Comparison of ENCODE assay signal across 15 mouse cellular contexts in genomic region chr3:131734226-131734625, GRCm38 (mm10).
DNase-seq lines count a peak whose midpoint lies in the region; ATAC-seq and TF ChIP-seq lines count a peak whose summit lies in the region.
"Had no signal": no experiment of that assay in that cellular context is flagged by ENCODE, and none has a peak within 500 bp of the region (broad histone marks: within the 10 kb centered on the region; RNA-seq: fewer than 3 reads in every experiment).

No protein-coding gene starts in this region.

- H3K9ac ChIP-seq in limb, embryonic 14.5 days (ENCODE audit: low read depth, low read length, severe bottlenecking), result no peak overlapping the region
- H3K9ac ChIP-seq: liver, embryonic 15.5 days; neural tube, embryonic 12.5 days had no signal

- H3K9me3 ChIP-seq in limb, embryonic 14.5 days (ENCODE audit: control insufficient read depth, low read length), result no peaks in the 10 kb centered on the region
- H3K9me3 ChIP-seq in limb, embryonic 10.5 days (replicated peaks), result no peaks in the 10 kb centered on the region
- H3K9me3 ChIP-seq: heart, embryonic 10.5 days; liver, embryonic 15.5 days; neural tube, embryonic 12.5 days had no signal

- no peaks in the 10 kb centered on the region for H3K27me3 ChIP-seq in limb, embryonic 14.5 days (ENCODE audit: control insufficient read depth, insufficient read depth, low read length)
- 0 out of 2 replicates have a peak, but pooled peaks cover 6% of the 10 kb centered on the region for H3K27me3 ChIP-seq in limb, embryonic 10.5 days (ENCODE audit: low read depth, poor library complexity, severe bottlenecking)
- H3K27me3 ChIP-seq: liver, embryonic 15.5 days; neural tube, embryonic 12.5 days had no signal

- no peak for ATAC-seq in limb, embryonic 14.5 days (ENCODE audit: low FRiP score, low read depth)
- ATAC-seq: hindbrain, postnatal 0 days had no signal

- H3K27ac ChIP-seq in limb, embryonic 14.5 days (replicated peaks; ENCODE audit: low read depth, low read length), result no peak overlapping the region
- H3K27ac ChIP-seq in limb, embryonic 10.5 days, result no peak overlapping the region
- H3K27ac ChIP-seq: heart, embryonic 10.5 days; hindbrain, postnatal 0 days; liver, embryonic 15.5 days; neural tube, embryonic 12.5 days had no signal

- peaks cover 8% of the 10 kb centered on the region; the same call in 1 of the 2 replicates for H3K4me1 ChIP-seq in limb, embryonic 14.5 days (ENCODE audit: control insufficient read depth, insufficient read depth, low read length)
- H3K4me1 ChIP-seq in limb, embryonic 10.5 days, result peaks cover 24% of the 10 kb centered on the region
- H3K4me1 ChIP-seq: heart, embryonic 10.5 days; neural tube, embryonic 12.5 days had no signal

- no peak overlapping the region for H3K4me3 ChIP-seq in limb, embryonic 14.5 days (replicated peaks; ENCODE audit: low read length)
- H3K4me3 ChIP-seq in limb, embryonic 10.5 days, result no peak overlapping the region
- H3K4me3 ChIP-seq: heart, embryonic 10.5 days; liver, embryonic 15.5 days; neural tube, embryonic 12.5 days had no signal

- WGBS in limb, embryonic 14.5 days, result 71% methylated on average over 6 of the region's 6 CpGs
- 89% methylated on average over 6 of the region's 6 CpGs for WGBS in limb, embryonic 10.5 days

- TF ChIP-seq POLR2A in limb, embryonic 14.5 days (IDR thresholded peaks at IDR 0.05; ENCODE audit: borderline replicate concordance, extremely low read depth, insufficient read depth, insufficient read length), result no peak

- H3K36me3 ChIP-seq in limb, embryonic 14.5 days (ENCODE audit: control insufficient read depth, insufficient read depth, low read length), result no peaks in the 10 kb centered on the region
- H3K36me3 ChIP-seq in limb, embryonic 10.5 days, result no peaks in the 10 kb centered on the region
- H3K36me3 ChIP-seq: heart, embryonic 10.5 days; liver, embryonic 15.5 days; neural tube, embryonic 12.5 days had no signal

- peak; percentile 41 to 74 for DNase-seq in adrenal gland, adult (ENCODE audit: inconsistent age in 2 of 2, low spot score in 1 of 2)
- no peak for DNase-seq in adrenal gland, postnatal 4 days (ENCODE audit: low spot score in 2 of 2)
- DNase-seq in limb, embryonic 14.5 days (ENCODE audit: low spot score), result peak; percentile 23
- DNase-seq in limb, embryonic 10.5 days (ENCODE audit: low spot score), result no peak
- peak; percentile 50 to 51 for DNase-seq in kidney, postnatal 25 days
- peak; percentile 31 for DNase-seq in lung, postnatal 25 days (ENCODE audit: low spot score)
- DNase-seq in cerebellum, postnatal 36 days, result no peak
- DNase-seq in embryo, embryonic 9.5 days (ENCODE audit: extremely low spot score), result no peak
- DNase-seq: cerebellum, postnatal 10 days; gastrocnemius, postnatal 10 days; thymus, postnatal 14 days had no signal

- H3K4me2 ChIP-seq in limb, embryonic 14.5 days (replicated peaks; ENCODE audit: low read depth, low read length, severe bottlenecking), result no peak overlapping the region
- H3K4me2 ChIP-seq: liver, embryonic 15.5 days; neural tube, embryonic 12.5 days had no signal

Comparison
In these comparisons a context has a peak if more than half of its experiments do, and no peak if none do; other contexts are left out.
1. DNase-seq: peak in adrenal gland, adult (2 of 2), limb, embryonic 14.5 days (single experiment), kidney, postnatal 25 days (2 of 2) and lung, postnatal 25 days (single experiment); none in adrenal gland, postnatal 4 days (0 of 2), limb, embryonic 10.5 days (single experiment), cerebellum, postnatal 36 days (0 of 2) and embryo, embryonic 9.5 days (single experiment).